Mouse (Mus musculus) bone marrow, adult 2 months (tissue): ENCODE results near the gene Nhlh1. TPM values are rescaled to one million over a fixed set of nuclear protein-coding genes. Genes with fewer than 3 reads are reported as not detected.

Experiments
- H3K27ac ChIP-seq: fragments of 200-500 bp; 2 replicates; pipeline ENCODE4 v1.5.1; 2012; ENCODE audit warnings: low read depth, mild to moderate bottlenecking, control low read depth, inconsistent platforms, low read length; ENCODE audit not compliant: control insufficient read depth, poor library complexity, insufficient read depth
- H3K4me1 ChIP-seq: fragments of 200-500 bp; 2 replicates; pipeline ENCODE4 v1.6.1; 2011; ENCODE audit warnings: low read length; ENCODE audit not compliant: control insufficient read depth, insufficient read depth
- H3K4me3 ChIP-seq: fragments of 200-500 bp; replicated peaks from 2 replicates; pipeline ENCODE3; 2011; ENCODE audit warnings: mild to moderate bottlenecking, low read depth, low read length, control low read depth; ENCODE audit not compliant: control insufficient read depth
- CTCF ChIP-seq: fragments of 200-500 bp; IDR thresholded peaks from 2 replicates; pipeline ENCODE4 v1.5.1; 2011; ENCODE audit warnings: low read length, control low read depth; ENCODE audit not compliant: control insufficient read depth, insufficient read depth
- POLR2A ChIP-seq: fragments of 200-500 bp; IDR thresholded peaks from 2 replicates; pipeline ENCODE4 v1.6.1; 2011; ENCODE audit warnings: low read depth, mild to moderate bottlenecking, control low read depth, low read length, borderline replicate concordance; ENCODE audit not compliant: control insufficient read depth
- WGBS: fragments of 180-500 bp; shearing (Covaris S2); methylation state at CpG from one replicate; pipeline ENCODE4 v1.1.7; 2018; 5-methylcytosine and 5-hydroxymethylcytosine counted together
- polyA plus RNA-seq: library from polyadenylated mRNA; stranded (reverse); fragments of >200 nt; gene quantifications from 2 replicates; pipeline ENCODE4 v1.2.4, GENCODE M21; 2011; ENCODE audit warnings: low replicate concordance; ENCODE audit not compliant: missing spikeins, insufficient read depth, insufficient read length

Gene Nhlh1
- polyA plus RNA-seq, result not detected in 2 replicates

GRCm38 (mm10) chr1:172057491-172057921 is at the start of gene Nhlh1:
Gene Nhlh1, minus strand, starts transcription at chr1:172057573.
- no peak for TF ChIP-seq CTCF
- no peak for TF ChIP-seq POLR2A
- Histone ChIP-seq H3K4me3 (no peak within 1 kb of the TSS), H3K27ac (no peak within 1 kb of the TSS), H3K4me1 (no peaks in the 10 kb centered on the region)
- 84% methylated on average over 2 of the region's 2 CpGs for WGBS

GRCm38 (mm10) chr1:172105101-172105500 is 47.7 kb upstream of the Nhlh1 start:
- H3K4me3 ChIP-seq, result no peak overlapping the region
- WGBS, result 84% methylated on average over 11 of the region's 11 CpGs

GRCm38 (mm10) chr1:172103619-172104018 is 46.2 kb upstream of the Nhlh1 start:
- 88% methylated on average over 4 of the region's 4 CpGs for WGBS
- H3K27ac ChIP-seq, result no peak overlapping the region
- TF ChIP-seq POLR2A (no peak), CTCF (no peak)
- H3K4me3 ChIP-seq, result no peak overlapping the region
- H3K4me1 ChIP-seq, result no peaks in the 10 kb centered on the region

More at GRCm38 (mm10) chr1:172105101-172105500, 47.7 kb upstream of the Nhlh1 start:
- TF ChIP-seq CTCF, result no peak
- no peak for TF ChIP-seq POLR2A
- Histone ChIP-seq H3K27ac (no peak overlapping the region), H3K4me1 (no peaks in the 10 kb centered on the region)

- Histone ChIP-seq H3K4me3 (no peak overlapping the region), H3K27ac (no peak overlapping the region), H3K4me1 (no peaks in the 10 kb centered on the region)
- TF ChIP-seq CTCF (no peak), POLR2A (no peak)
- WGBS, result 83% methylated on average over 6 of the region's 6 CpGs
Measured at GRCm38 (mm10) chr1:172099325-172100033, 42.1 kb upstream of the Nhlh1 start.

DNA sequence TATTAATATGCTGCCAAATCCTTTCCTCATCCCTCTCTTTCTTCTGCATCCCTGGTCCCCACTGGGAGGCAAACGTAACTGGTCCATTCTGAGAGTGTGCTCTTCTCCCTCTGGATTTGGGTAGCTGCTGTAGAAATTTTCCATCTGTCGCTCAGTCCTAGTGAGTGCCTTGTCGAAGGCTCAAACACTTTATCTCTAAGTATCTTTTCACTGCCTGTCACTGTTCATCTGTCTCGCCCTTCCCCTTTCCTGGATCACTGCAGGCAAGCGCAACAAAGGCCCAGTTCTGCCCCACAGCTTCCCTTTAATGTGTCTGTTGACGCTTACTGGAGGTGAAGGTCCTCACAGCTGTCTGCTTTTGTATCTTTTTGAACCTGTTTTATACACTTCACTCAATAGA is 37.8 kb upstream of the Nhlh1 start:
- Histone ChIP-seq H3K27ac (no peak overlapping the region), H3K4me1 (no peaks in the 10 kb centered on the region), H3K4me3 (no peak overlapping the region)
- 61% methylated on average over 6 of the region's 6 CpGs for WGBS
- TF ChIP-seq CTCF (no peak), POLR2A (no peak)

DNA sequence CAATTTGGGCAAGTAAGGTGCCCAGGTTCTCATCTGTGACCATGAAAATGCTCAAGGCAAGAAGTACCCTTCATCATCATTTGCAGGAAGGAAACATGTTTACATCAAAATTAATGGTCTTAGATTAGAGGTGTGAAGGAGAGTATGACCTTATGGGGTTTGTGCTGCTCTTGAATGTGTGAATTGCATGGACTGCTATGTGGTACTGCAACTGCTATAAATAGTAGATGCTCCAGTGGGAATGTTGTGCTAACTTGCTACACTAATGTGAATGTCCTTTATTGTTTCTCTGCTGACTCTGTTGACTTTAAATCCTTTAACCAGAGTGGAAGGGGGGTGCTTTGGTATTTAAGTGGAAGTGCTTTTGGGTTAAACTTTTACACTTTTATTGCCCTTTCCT is 36.9 kb upstream of the Nhlh1 start:
- H3K27ac ChIP-seq, result no peak overlapping the region
- H3K4me1 ChIP-seq, result no peaks in the 10 kb centered on the region
- H3K4me3 ChIP-seq, result no peak overlapping the region
- no peak for TF ChIP-seq POLR2A
- no peak for TF ChIP-seq CTCF

DNA sequence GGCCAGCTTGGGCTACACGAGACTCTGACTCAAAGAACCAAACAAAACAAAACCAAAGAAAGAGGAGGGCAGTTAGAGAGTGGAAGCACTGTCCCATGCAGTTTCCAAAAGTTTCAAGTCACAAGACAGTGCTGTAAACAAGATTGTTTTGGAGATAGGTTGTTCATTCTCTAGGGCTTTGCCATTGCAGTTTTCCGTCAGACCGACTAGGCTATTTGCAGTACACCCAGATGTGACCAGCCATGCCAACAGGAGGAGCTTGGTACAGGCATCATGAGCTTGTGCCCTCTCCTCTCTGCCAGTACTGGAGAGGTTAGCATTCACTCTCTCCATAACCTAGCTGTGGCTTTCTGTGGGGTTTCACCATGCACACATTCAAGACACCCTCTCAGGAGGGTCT is 36.1 kb upstream of the Nhlh1 start:
- 86% methylated on average over 3 of the region's 3 CpGs for WGBS
- Histone ChIP-seq H3K4me3 (no peak overlapping the region), H3K4me1 (no peaks in the 10 kb centered on the region), H3K27ac (no peak overlapping the region)
- no peak for TF ChIP-seq CTCF
- no peak for TF ChIP-seq POLR2A

DNA sequence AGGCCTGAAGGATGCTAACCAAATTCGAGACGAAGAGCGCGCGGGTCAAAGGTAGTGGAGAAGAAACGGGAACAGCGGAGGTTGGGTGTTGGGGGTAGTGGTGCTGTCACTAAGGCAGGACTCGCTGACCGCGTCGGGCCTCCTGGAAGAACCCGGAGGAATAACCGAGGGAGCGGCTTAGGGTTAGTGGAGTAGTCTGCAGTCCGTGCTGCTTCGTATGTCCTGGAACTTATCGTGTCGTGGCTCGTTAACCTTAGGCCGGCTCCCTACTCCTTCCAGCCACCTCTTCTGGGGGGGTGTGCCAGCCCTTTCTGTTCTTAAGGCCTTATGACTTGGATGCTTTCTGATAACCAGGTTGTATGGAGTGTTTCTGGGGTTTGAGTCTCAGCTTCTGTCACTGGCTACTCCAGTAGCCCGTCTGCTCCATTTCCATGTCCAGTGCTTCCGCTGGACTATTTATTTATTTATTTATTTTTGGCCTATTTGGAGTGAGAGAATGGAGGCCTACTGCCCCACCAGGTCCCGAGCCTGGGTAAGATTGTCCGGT is 25.6 kb upstream of the Nhlh1 start:
- Histone ChIP-seq H3K27ac (peak overlapping the region; percentile 45), H3K4me1 (peaks cover 3% of the 10 kb centered on the region; the same call in 1 of the 2 replicates), H3K4me3 (peak overlapping the region; percentile 94)
- no peak for TF ChIP-seq CTCF
- TF ChIP-seq POLR2A, result no peak
- WGBS, result 1% methylated on average over 24 of the region's 24 CpGs
